Mouse (Mus musculus) cortical plate, adult 2 months (tissue): ENCODE measurements at regions not wholly inside any gene's neighbourhood (a gene's known extent, or its start where the extent isn't known, plus 50 kb on each side); places are given as distances from the start of the nearest gene placed in this dataset.

Experiments used
- H3K27ac ChIP-seq: fragments of 200-500 bp; 2 replicates; pipeline ENCODE4 v1.5.1; 2012; ENCODE audit warnings: low read length, control low read depth, inconsistent platforms; ENCODE audit not compliant: insufficient read depth
- H3K4me1 ChIP-seq: fragments of 200-500 bp; 2 replicates; pipeline ENCODE4 v1.6.1; 2011; ENCODE audit warnings: low read length; ENCODE audit not compliant: control insufficient read depth, insufficient read depth
- H3K4me3 ChIP-seq: fragments of 200-500 bp; 2 replicates; pipeline ENCODE4 v1.5.1; 2011; ENCODE audit warnings: mild to moderate bottlenecking, low read length, control low read depth; ENCODE audit not compliant: insufficient read depth
- CTCF ChIP-seq: fragments of 200-500 bp; IDR thresholded peaks from 2 replicates; pipeline ENCODE4 v1.5.1; 2011; ENCODE audit warnings: mild to moderate bottlenecking, control low read depth, low read length; ENCODE audit not compliant: insufficient read depth; ENCODE audit errors: extremely low read depth
- POLR2A ChIP-seq: fragments of 200-500 bp; IDR thresholded peaks from 2 replicates; pipeline ENCODE4 v1.6.1; 2011; ENCODE audit warnings: mild to moderate bottlenecking, low read length, control low read depth; ENCODE audit not compliant: insufficient read depth; ENCODE audit errors: extremely low read depth

DNA sequence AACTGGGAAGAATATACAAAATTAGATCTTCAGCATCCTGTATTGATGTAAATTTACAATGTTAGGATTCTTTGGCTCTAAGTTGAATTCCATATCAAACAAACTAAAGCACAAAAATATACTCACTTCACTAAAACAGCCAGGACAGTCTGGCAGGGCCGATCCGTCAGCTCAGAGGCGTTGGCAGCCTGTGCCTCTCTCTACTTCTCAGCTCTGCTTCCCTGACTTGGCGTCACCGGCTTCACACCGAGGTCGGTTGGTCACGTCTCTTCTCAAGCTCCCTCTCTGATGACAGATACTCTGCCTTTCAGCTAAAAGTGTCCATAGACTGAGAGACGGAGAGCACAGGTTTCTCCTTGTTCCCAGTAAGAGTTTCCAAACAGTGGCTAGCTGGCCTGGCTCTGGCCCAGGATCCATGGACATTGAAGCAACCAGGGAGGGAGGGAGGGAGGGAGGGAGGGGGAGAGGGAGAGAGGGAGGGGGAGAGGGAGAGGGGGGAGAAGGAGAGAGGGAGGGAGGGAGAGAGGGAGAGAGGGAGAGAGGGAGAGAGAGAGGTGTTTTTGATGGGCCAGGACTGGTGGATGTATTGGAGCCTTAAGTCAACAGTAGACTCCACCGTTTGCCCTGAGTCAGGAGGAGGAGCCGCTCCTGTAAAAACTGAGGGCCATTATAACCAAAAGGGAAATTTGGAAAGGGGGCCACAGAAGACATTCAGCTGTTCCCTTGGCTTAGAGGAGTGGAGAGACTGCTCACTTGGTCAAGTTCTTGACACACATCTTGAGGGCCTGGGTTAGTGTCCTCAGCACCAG is 92.8 kb downstream of the Gm11011 start:
- Histone ChIP-seq H3K4me1 (no peaks in the 10 kb centered on the region), H3K27ac (no peak overlapping the region), H3K4me3 (no peak overlapping the region)
- TF ChIP-seq CTCF (no peak), POLR2A (no peak)

DNA sequence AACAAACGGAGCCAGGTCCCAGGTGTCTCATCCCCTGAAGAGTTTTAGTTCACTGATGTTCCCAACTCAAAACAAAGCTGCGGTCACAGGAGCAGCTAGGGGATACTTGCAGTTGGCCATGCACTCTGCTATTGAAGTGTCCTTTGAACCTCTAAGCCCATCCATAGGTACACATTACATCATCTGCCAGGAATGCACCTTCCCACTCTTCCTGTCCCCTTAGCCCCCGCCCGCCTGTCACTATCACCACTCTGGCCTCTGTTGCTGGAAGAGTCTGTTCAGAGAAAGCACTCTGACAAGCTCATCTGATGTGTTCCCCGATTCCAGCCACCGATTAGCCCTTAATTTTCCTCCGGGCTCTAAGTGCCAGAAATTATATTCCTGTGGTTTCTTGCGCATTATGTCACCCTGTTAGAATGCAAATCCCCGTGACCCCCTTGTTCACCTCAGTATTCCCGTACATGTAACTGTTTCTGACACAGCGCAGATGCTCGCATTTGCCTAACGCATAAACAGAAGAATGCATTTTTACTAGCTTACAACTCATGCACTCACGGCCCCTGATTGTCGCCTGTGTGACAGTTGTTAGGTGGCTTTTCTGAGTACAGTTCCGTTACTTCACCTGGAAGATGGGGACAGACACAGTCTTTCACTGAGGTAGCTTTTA is 93.8 kb downstream of the Gm11011 start:
- Histone ChIP-seq H3K4me3 (no peak overlapping the region), H3K27ac (no peak overlapping the region), H3K4me1 (no peaks in the 10 kb centered on the region)
- no peak for TF ChIP-seq POLR2A
- no peak for TF ChIP-seq CTCF

DNA sequence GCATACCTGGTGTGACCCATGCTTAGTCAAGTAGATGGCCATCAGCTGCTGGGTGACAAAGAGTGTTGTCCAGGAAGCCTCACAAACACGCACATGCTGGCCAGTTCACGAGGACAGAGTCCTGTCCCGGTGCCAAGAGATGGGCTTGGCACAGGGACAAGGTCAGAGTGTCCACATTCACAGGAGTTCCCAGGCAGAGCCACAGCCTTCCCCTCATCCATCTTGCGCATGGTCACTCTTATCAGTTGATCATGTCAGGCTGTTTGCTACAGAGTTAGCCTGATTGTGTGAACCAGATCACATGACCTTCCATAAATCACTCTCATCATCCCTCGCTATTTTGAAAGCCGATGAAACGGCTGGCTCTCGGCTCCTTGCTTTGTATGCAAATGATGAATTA is 103.6 kb downstream of the Gm11011 start:
- no peak overlapping the region for H3K27ac ChIP-seq
- no peak for TF ChIP-seq CTCF
- no peak for TF ChIP-seq POLR2A
- H3K4me1 ChIP-seq = no peaks in the 10 kb centered on the region
- no peak overlapping the region for H3K4me3 ChIP-seq

DNA sequence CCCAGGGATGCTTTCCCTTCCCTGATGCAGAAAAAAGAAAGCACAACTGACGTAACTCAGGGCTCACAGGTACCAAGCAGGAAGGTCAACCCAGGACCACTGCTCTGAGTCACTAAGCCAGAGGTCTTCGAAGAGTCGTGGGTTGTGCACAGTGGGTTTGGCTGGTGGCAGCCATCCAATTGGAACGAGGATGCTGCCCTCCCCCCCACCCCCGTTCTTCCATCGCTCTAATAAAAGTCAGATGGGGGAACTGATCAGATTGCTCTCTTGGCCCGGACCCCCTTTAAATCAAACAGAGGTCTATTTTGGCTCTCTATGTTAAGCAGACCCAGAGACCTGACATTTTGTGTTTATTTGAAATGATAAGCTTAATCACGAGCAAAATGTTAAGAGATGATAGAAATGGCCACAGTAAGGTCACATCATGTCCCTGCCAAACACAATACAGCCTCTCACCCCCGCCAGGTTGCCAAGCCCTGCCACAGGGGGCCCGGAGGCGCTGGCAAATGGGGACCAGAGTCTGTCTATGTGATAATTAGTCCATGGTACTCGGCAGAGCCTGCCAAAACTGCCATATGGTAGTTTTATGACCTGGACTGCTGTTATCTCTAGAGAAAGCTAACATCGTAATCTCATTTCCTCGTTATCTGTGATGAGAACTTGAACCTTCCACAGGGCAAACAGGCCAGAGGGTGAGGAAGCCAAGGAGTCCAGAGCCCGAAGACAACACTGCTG is 105.6 kb downstream of the Gm11011 start:
- no peak overlapping the region for H3K27ac ChIP-seq

DNA sequence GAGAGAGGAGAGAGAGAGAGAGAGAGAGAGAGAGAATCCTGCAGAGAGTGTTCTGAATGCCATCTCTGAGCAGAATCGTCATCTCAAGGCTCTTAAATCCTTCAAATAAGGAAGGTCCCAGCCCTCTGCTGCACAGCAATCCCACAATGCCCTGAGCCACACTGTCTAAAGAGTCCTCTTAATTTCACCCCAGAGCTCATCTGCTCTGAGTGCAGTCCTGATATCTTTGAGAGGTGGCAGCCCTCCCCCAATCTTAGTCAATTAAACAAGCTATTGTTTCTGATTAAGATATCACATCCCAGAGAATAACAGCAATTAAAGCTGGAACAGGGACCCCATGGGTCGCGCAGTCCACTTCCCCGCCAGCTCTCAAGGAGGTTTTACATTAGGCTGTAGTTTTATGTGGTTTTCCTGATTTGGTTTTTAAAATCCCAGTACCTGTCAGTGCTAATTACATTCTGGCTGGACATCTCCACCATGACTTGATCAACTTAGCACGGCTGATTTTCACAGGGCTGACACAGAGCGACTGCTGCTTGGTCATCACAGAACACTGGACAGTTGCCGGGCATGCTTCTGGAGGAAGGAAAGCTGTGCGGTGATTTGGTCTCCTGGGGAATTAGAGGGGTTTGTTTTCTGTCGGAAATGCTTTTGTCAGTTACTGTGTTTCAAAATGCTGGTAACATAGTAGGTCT is 113.0 kb downstream of the Gm11011 start:
- no peaks in the 10 kb centered on the region for H3K4me1 ChIP-seq
- H3K4me3 ChIP-seq = no peak overlapping the region
- no peak for TF ChIP-seq CTCF
- TF ChIP-seq POLR2A = no peak
- no peak overlapping the region for H3K27ac ChIP-seq

More for the DNA sequence above, 105.6 kb downstream of the Gm11011 start:
- TF ChIP-seq CTCF (no peak), POLR2A (no peak)
- Histone ChIP-seq H3K4me1 (no peaks in the 10 kb centered on the region), H3K4me3 (no peak overlapping the region)

DNA sequence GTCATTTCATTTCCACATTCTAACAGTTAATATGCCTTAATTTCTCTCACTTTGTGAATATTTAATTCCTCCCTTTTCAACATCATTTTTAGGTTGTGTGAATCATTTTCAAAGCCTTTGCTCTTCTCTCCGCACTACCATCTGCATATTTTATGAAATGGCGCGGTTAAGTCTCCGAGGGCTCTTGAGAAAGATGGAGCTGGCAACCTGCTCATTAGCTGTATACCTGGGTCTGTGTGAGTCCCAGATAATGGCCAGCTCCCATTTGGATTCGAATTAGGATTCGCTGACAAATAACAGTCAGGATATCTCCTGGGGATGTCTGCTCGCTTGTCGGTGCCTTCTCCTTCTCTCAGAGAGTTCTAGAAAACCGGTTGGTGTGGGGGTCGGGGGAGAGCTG is 118.0 kb downstream of the Gm11011 start:
- TF ChIP-seq POLR2A (no peak), CTCF (no peak)
- Histone ChIP-seq H3K4me1 (no peaks in the 10 kb centered on the region), H3K4me3 (no peak overlapping the region), H3K27ac (no peak overlapping the region)

DNA sequence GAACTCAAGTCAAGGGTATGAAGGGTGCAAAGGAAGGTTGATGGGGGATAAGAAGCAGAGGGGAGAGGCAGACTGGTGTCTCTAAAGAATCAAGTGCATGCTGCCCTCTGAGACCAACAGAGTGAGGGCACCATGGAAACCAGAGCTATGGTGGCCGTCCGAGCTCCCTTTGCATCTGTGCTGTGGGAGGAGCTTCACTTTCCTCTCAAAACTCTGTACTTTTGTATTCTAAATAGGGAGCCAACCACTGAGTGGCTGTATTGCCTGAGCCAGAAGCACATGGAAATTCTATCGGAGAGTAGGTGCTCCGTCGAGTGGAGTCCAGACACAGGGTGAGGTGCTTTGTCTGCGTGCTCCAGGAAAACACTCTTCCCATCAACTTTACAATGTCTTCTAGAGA is 119.9 kb downstream of the Gm11011 start:
- TF ChIP-seq POLR2A = no peak
- TF ChIP-seq CTCF = no peak
- no peaks in the 10 kb centered on the region for H3K4me1 ChIP-seq
- H3K27ac ChIP-seq = no peak overlapping the region
- no peak overlapping the region for H3K4me3 ChIP-seq

DNA sequence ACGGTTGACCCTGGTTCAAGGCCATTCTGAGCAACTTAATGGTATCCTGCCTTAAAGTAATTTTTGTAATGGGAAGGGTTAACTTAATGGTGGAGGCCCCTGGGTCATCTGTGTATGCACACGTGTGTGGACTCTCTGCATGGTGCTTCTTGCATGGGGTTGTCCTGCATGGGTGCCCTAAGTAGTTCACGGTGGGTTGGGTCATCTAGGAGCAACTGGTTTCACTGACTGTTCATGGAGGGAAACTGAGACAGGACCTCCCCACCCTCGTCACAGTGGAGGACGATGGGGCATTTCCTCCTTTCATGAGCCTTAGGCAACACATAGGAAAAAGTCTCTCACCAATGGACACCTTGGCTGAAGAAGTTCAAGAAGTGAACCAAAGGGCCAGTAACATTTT is 123.4 kb downstream of the Gm11011 start:
- TF ChIP-seq CTCF = no peak
- TF ChIP-seq POLR2A = no peak
- Histone ChIP-seq H3K4me3 (no peak overlapping the region), H3K27ac (no peak overlapping the region), H3K4me1 (no peaks in the 10 kb centered on the region)

DNA sequence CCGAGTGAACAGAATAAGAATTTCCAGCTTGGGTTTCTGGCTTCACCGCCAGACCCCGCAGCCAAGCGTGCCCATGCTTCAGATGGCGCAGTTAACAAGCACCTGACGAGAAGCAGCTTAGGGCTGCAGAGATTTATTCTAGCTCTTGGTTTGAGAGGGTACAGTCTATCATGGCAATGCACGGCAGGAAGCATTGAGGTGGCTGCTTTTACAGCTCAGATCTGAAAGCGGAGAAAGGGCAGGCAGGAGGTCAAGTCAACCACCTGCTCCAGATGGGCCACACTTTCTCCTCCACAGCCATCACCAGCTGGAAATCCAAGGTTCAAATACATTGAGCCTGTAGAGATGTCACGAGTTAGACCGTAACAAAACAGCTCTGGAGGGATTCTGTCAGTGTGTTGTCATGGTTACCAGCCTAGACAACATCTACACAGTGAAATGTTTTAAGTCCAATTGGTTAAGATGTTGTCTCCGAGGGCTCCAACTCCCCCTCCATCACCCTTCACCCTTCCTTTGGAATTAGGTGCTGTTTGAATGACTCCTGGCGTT is 126.0 kb downstream of the Gm11011 start:
- H3K4me3 ChIP-seq = no peak overlapping the region
- TF ChIP-seq CTCF (no peak), POLR2A (no peak)
- no peaks in the 10 kb centered on the region for H3K4me1 ChIP-seq
- H3K27ac ChIP-seq = no peak overlapping the region
